Mouse (Mus musculus) G1E (cell line): ENCODE measurements around the gene Gpr155.

Source experiments
- CTCF ChIP-seq: IDR thresholded peaks from 2 replicates; pipeline ENCODE4 v1.5.1; 2012; ENCODE audit warnings: low read depth, low read length, inconsistent platforms, mixed read lengths
- GATA1 ChIP-seq: IDR thresholded peaks from 2 replicates; pipeline ENCODE4 v1.6.1; 2012; ENCODE audit warnings: borderline replicate concordance, low read length, inconsistent platforms, mixed read lengths
- GATA2 ChIP-seq: IDR thresholded peaks from 2 replicates; pipeline ENCODE4 v1.6.1; 2012; ENCODE audit warnings: low read depth, low read length, inconsistent platforms, borderline replicate concordance
- TAL1 ChIP-seq: conservative IDR thresholded peaks from 2 replicates; pipeline ENCODE4 v1.6.1; 2012; ENCODE audit warnings: low read depth, low read length, inconsistent platforms, mixed read lengths

- TF ChIP-seq CTCF: no peak
- no peak for TF ChIP-seq GATA1
- TF ChIP-seq GATA2: no peak
- TF ChIP-seq TAL1: no peak
Observed at GRCm38 (mm10) chr2:73301979-73302378, 84.4 kb downstream of the Gpr155 start.
